Mouse (Mus musculus): ENCODE results near the gene Sppl2c. TPM values are rescaled to one million over a fixed set of nuclear protein-coding genes. Genes with fewer than 3 reads are reported as not detected.

The Sppl2c gene
- not detected in 2 replicates for polyA plus RNA-seq (2012)

GRCm38 (mm10) chr11:104186135-104186836, at the start of gene Sppl2c:
TSS of gene Sppl2c (plus strand) at chr11:104186327.
- Histone ChIP-seq H3K27me3 (ENCODE audit: control insufficient read depth) (no peaks in the 10 kb centered on the region), H3K4me1 (ENCODE audit: control insufficient read depth) (no peaks in the 10 kb centered on the region), H3K4me3 (replicated peaks) (no peak within 1 kb of the TSS), H3K36me3 (ENCODE audit: control insufficient read depth) (no peaks in the 10 kb centered on the region), H3K9me3 (ENCODE audit: control insufficient read depth, low read length) (no peaks in the 10 kb centered on the region)
- TF ChIP-seq TAL1 (IDR thresholded peaks at IDR 0.05; ENCODE audit: low read length) (no peak), GATA1 (IDR thresholded peaks at IDR 0.05; ENCODE audit: low read length) (no peak)

GRCm38 (mm10) chr11:104138976-104139375, 47.2 kb upstream of the Sppl2c start:
- Histone ChIP-seq H3K4me1 (ENCODE audit: control insufficient read depth) (no peaks in the 10 kb centered on the region), H3K4me3 (replicated peaks) (no peak overlapping the region), H3K9me3 (ENCODE audit: control insufficient read depth, low read length) (no peaks in the 10 kb centered on the region), H3K27me3 (ENCODE audit: control insufficient read depth) (peaks cover 24% of the 10 kb centered on the region), H3K36me3 (ENCODE audit: control insufficient read depth) (no peaks in the 10 kb centered on the region)
- no peak for TF ChIP-seq GATA1 (IDR thresholded peaks at IDR 0.05; ENCODE audit: low read length)
- no peak for TF ChIP-seq TAL1 (IDR thresholded peaks at IDR 0.05; ENCODE audit: low read length)

- Histone ChIP-seq H3K4me1 (ENCODE audit: control insufficient read depth) (no peaks in the 10 kb centered on the region), H3K4me3 (replicated peaks) (no peak overlapping the region), H3K36me3 (ENCODE audit: control insufficient read depth) (no peaks in the 10 kb centered on the region), H3K27me3 (ENCODE audit: control insufficient read depth) (no peaks in the 10 kb centered on the region), H3K9me3 (ENCODE audit: control insufficient read depth, low read length) (no peaks in the 10 kb centered on the region)
- TF ChIP-seq GATA1 (IDR thresholded peaks at IDR 0.05; ENCODE audit: low read length) (no peak), TAL1 (IDR thresholded peaks at IDR 0.05; ENCODE audit: low read length) (no peak)
These were observed 41.2 kb upstream of the Sppl2c start for GRCm38 (mm10) chr11:104144930-104145329.

- no peaks in the 10 kb centered on the region for H3K36me3 ChIP-seq (ENCODE audit: control insufficient read depth)
- TF ChIP-seq GATA1 (IDR thresholded peaks at IDR 0.05; ENCODE audit: low read length): no peak
- no peak for TF ChIP-seq TAL1 (IDR thresholded peaks at IDR 0.05; ENCODE audit: low read length)
- no peak overlapping the region for H3K4me3 ChIP-seq (replicated peaks)
- H3K4me1 ChIP-seq (ENCODE audit: control insufficient read depth): no peaks in the 10 kb centered on the region
- H3K27me3 ChIP-seq (ENCODE audit: control insufficient read depth): no peaks in the 10 kb centered on the region
- no peaks in the 10 kb centered on the region for H3K9me3 ChIP-seq (ENCODE audit: control insufficient read depth, low read length)
These were observed 37.3 kb upstream of the Sppl2c start for GRCm38 (mm10) chr11:104148787-104149186.

- Histone ChIP-seq H3K9me3 (ENCODE audit: control insufficient read depth, low read length) (no peaks in the 10 kb centered on the region), H3K36me3 (ENCODE audit: control insufficient read depth) (no peaks in the 10 kb centered on the region), H3K4me3 (replicated peaks) (no peak overlapping the region), H3K27me3 (ENCODE audit: control insufficient read depth) (no peaks in the 10 kb centered on the region; the same call in 1 of the 2 replicates), H3K4me1 (ENCODE audit: control insufficient read depth) (no peaks in the 10 kb centered on the region)
- TF ChIP-seq GATA1 (IDR thresholded peaks at IDR 0.05; ENCODE audit: low read length) (no peak), TAL1 (IDR thresholded peaks at IDR 0.05; ENCODE audit: low read length) (no peak)
These were observed 35.2 kb upstream of the Sppl2c start for GRCm38 (mm10) chr11:104150911-104151310.

GRCm38 (mm10) chr11:104154332-104154731, 31.8 kb upstream of the Sppl2c start:
- Histone ChIP-seq H3K4me3 (replicated peaks) (no peak overlapping the region), H3K4me1 (ENCODE audit: control insufficient read depth) (no peaks in the 10 kb centered on the region), H3K27me3 (ENCODE audit: control insufficient read depth) (peaks cover 23% of the 10 kb centered on the region), H3K36me3 (ENCODE audit: control insufficient read depth) (no peaks in the 10 kb centered on the region), H3K9me3 (ENCODE audit: control insufficient read depth, low read length) (no peaks in the 10 kb centered on the region)
- TF ChIP-seq GATA1 (IDR thresholded peaks at IDR 0.05; ENCODE audit: low read length): no peak
- no peak for TF ChIP-seq TAL1 (IDR thresholded peaks at IDR 0.05; ENCODE audit: low read length)

- Histone ChIP-seq H3K36me3 (ENCODE audit: control insufficient read depth) (no peaks in the 10 kb centered on the region), H3K9me3 (ENCODE audit: control insufficient read depth, low read length) (no peaks in the 10 kb centered on the region), H3K27me3 (ENCODE audit: control insufficient read depth) (peaks cover 23% of the 10 kb centered on the region), H3K4me1 (ENCODE audit: control insufficient read depth) (no peaks in the 10 kb centered on the region), H3K4me3 (replicated peaks) (no peak overlapping the region)
- TF ChIP-seq GATA1 (IDR thresholded peaks at IDR 0.05; ENCODE audit: low read length) (no peak), TAL1 (IDR thresholded peaks at IDR 0.05; ENCODE audit: low read length) (no peak)
These were observed 31.1 kb upstream of the Sppl2c start for GRCm38 (mm10) chr11:104154820-104155635.

GRCm38 (mm10) chr11:104155899-104156298, 30.2 kb upstream of the Sppl2c start:
- H3K4me3 ChIP-seq (replicated peaks): no peak overlapping the region
- TF ChIP-seq TAL1 (IDR thresholded peaks at IDR 0.05; ENCODE audit: low read length) (no peak), GATA1 (IDR thresholded peaks at IDR 0.05; ENCODE audit: low read length) (no peak)
- no peaks in the 10 kb centered on the region for H3K9me3 ChIP-seq (ENCODE audit: control insufficient read depth, low read length)

GRCm38 (mm10) chr11:104156391-104156790, 29.7 kb upstream of the Sppl2c start:
- no peak for TF ChIP-seq GATA1 (IDR thresholded peaks at IDR 0.05; ENCODE audit: low read length)
- no peak for TF ChIP-seq TAL1 (IDR thresholded peaks at IDR 0.05; ENCODE audit: low read length)
- Histone ChIP-seq H3K36me3 (ENCODE audit: control insufficient read depth) (no peaks in the 10 kb centered on the region), H3K4me3 (replicated peaks) (no peak overlapping the region), H3K27me3 (ENCODE audit: control insufficient read depth) (peaks cover 23% of the 10 kb centered on the region), H3K4me1 (ENCODE audit: control insufficient read depth) (no peaks in the 10 kb centered on the region), H3K9me3 (ENCODE audit: control insufficient read depth, low read length) (no peaks in the 10 kb centered on the region)

More at GRCm38 (mm10) chr11:104155899-104156298, 30.2 kb upstream of the Sppl2c start:
- peaks cover 23% of the 10 kb centered on the region for H3K27me3 ChIP-seq (ENCODE audit: control insufficient read depth)
- H3K4me1 ChIP-seq (ENCODE audit: control insufficient read depth): no peaks in the 10 kb centered on the region
- H3K36me3 ChIP-seq (ENCODE audit: control insufficient read depth): no peaks in the 10 kb centered on the region
